Mouse (Mus musculus) kidney, adult 18-20 months (tissue): ENCODE results near the gene Col2a1.

ENCODE experiments used
- DNase-seq: peaks from one replicate; pipeline ENCODE4 v3.0.0; 2021

Col2a1 gene

DNA sequence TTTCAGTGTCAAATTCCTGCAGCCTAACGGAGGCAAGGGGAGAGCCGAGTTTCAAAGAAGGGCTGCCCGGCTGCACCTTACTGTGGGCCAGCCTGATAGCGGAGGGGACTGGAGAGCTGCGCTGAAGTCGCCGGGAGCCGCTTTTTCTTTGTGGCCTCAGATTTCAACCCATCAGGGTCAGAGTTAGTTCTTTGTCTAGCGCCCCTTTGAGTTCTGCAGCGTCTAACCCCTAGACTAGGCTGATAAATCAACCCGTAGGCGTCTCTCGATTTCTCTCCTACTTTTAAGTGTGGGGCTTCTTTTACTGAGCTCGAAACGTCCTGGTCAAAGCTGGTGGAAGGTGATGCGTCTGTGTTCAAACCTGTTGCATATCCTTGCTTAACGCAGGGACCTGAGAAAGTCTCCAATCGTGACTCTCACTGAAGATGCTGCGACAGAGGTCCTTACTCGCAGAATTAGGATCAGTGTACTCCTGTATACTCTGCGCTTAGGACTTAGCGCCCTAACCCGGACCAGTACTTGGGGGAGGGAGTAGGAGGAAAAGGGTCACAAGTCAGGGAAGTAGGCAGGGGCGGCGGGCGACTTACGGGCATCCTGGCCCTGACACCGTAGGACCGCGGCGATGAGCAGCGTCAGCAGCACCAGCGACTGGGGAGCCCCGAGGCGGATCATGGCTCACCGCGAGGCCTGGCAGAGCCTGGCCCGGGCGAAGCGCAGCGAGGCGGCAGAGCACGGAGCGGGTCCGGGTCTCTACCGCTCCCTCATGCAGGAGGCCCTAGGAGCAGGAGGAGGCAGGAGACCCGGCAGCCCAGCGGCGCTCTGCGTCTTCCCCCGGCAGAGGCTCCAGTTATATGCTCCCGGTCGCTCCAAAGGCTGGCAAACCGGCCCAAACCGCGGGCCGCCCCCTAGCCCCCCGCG lies at the start of gene Col2a1:
TSS of gene Col2a1 (minus strand) at position 874 of the 918 bp plus-strand sequence.
- peak; percentile 13 for DNase-seq

DNA sequence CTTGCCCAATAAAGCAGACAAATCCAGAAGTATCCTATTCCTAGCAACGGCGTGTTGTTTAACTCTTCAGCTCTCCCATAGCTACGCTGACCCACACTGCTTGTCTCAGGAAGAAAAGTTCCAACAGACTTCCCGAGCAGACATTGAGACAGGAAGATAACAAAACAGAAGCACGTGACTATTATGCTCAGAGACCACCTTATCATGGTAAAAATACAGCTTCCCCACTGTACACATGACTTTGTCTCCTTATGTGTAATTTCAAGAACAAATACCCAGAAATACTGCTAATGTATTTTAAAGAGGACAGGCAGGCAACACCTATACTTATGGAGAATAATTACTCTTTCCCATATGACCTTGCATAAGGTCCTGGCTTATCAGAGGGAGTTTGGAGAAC lies 47.2 kb upstream of the Col2a1 start:
- no peak for DNase-seq

GRCm38 (mm10) chr15:98048918-98049700 lies 44.6 kb upstream of the Col2a1 start:
- DNase-seq = no peak

DNA sequence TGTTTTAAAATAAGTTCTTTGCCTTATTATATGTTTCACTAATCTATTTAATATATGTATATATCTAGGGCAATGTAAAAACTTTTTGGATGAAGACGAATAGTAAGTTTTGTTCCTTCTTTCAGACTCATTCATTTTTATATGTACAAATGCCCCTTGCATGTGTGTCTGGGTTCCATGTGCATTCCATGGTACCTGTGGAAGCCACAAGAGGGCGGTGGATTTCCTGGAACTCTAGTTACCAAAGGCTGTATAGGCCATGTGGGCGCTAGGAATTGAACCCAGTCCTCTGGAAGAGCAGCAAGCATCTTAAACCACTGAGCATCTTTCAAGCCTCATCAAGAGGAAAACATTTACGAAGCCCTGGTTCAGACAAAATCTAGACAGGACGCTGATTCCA lies 39.9 kb upstream of the Col2a1 start:
- no peak for DNase-seq

- no peak for DNase-seq
Observed at GRCm38 (mm10) chr15:98043967-98044366, 39.5 kb upstream of the Col2a1 start.

GRCm38 (mm10) chr15:98042508-98042907 lies 38.0 kb upstream of the Col2a1 start:
- no peak for DNase-seq

GRCm38 (mm10) chr15:98039682-98040081 lies 35.2 kb upstream of the Col2a1 start:
- no peak for DNase-seq

DNA sequence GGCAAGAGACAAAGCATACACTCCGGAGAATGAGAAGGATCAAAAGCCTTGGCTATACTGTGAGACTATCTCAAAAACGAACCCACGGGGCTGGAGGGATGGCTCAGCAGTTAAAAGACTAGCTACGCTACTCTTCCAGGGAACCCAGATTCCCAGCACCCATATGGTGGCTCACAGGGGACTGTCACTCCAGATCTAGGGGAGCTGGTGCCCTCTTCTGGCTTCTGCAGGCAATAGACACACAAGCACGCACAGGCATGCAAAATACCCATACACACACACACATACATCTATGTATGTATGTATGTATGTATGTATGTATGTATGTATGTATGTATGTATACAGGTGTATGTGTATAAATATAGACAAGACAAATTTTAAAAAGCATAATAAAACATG lies 32.1 kb upstream of the Col2a1 start:
- DNase-seq = no peak

GRCm38 (mm10) chr15:98035076-98035755 lies 30.7 kb upstream of the Col2a1 start:
- no peak for DNase-seq

DNA sequence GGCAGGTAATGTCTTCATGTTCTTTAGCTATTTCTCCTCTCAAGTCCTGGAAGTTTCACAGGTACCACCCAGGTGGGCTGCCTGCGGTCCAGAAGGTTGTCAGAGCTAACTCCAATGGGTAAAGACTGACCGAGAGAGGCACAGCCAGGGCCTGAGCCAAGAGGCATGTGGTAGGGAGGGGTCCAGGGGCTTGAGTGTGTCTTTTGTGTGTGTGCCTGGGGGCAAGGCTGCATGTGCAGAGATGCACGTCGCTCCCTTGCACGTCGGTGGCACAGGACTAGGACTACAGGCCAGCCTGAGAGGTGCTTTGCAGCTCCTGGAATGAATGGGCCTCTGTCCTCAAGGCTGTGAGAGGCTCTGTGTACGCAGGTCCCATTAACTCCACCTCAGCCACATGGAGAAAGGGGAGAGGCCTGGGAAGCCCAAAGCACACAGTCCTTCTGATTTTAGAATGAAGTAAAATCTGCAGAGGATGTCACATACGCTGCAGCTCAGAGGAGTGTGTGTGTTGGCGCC lies 28.8 kb upstream of the Col2a1 start:
- no peak for DNase-seq

DNA sequence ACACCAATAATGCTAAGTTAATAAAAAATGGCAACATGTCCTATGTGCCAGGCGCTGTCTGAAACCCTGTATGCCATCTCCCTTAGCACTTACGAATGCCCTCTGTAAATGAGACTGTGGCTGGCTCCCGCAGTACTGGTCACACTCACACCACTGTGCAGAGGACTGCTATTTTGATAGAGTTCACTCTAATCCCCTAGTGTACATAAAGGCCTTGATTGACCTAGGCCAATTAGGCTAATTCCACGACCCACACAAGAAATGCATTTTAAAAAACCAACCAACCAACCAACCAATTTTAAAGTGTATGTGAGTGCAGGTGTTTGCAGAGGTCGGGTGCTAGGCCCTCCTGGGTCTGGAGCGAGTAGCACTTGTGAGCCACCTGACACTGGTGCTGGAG lies 25.3 kb upstream of the Col2a1 start:
- DNase-seq = no peak

GRCm38 (mm10) chr15:98026967-98027904 lies 22.7 kb upstream of the Col2a1 start:
- DNase-seq = no peak

- no peak for DNase-seq
Observed at GRCm38 (mm10) chr15:98025611-98026010, 21.1 kb upstream of the Col2a1 start.

DNA sequence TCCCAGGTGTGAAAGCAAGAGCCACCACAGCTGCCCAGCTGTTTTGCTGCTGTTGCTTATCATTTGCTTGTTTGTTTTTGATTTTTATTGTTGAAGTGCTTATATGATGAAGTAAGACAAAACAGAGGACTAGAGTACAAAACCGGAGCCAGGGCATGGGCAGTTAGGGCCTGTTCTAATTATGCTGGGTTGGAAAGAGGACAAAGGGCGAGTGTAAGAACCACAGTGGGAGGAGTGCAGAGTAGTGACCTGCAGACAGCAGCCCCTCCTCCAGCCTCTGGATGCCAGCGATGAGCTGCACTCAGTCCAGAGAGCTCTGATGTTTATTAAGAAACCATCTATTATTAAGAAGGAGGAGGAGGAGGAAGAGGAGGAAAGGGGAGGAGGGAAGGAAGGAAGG lies 18.6 kb upstream of the Col2a1 start:
- peak; percentile 35 for DNase-seq

- no peak for DNase-seq
Observed at GRCm38 (mm10) chr15:98021886-98022285, 17.4 kb upstream of the Col2a1 start.

- DNase-seq = no peak
Observed at GRCm38 (mm10) chr15:98019047-98019446, 14.6 kb upstream of the Col2a1 start.

DNA sequence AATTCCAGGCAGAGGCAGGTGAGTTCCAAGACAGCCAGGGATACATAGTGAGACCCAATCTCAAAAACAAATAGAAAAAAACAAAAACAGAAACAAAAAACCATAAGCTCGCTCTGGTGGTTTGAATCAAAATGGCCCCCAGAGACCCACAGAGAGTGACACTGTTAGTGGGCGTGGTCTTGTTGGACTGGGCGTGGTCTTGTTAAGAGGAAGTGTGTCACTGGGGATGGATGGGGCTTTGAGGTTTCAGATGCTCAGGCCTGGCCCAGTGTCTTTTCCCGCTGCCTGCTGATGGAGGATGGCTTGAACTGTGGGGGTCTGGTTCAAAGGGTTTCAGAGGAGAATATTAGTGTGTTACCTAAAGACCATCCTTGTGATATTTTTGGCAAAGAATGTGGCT lies 13.4 kb upstream of the Col2a1 start:
- no peak for DNase-seq

DNA sequence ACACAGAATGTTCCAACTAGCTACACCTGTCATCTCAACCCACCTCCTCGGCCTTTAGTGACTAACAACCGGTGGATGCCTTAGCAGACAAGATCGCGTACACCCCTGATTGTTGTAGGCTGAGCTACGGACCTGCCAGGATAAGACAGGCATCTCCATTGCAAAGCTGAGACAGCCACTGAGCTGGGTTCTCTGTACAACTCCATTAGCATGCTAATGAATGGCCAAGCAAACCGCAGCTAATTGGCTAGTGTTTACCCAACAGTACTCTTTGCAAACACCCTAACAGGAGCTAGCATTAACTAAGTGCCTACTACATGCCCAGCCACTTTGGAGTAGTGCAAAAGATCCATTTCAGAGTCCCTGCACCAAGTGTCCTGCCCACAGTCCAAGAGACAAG lies 8.3 kb upstream of the Col2a1 start:
- no peak for DNase-seq

- no peak for DNase-seq
Observed at GRCm38 (mm10) chr15:98005181-98005580, 686 bp upstream of the Col2a1 start.

DNA sequence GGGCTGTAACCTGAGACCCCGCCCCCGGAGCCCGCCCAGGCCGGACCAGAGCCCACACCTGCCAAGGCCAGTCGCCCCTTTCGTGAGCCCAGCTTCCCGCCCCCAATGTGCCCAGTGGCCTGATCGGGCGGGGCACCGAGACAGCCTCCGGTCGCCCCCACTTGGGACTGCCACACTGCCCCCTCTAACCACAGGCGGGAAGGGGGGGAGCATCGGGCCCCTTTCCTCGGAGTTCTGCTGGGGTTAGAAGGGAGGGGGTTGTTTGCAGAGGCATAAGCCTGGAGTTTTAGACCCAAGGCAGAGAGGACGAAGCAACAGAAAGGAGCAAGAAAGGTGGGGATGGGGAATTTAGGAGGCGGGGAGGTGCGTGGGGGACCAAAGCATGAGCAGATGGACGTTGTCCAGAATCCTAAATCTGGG lies 255 bp upstream of the Col2a1 start:
- DNase-seq = no peak

- no peak for DNase-seq
Observed at GRCm38 (mm10) chr15:98002991-98003821, 1.3 kb downstream of the Col2a1 start.
